Mouse (Mus musculus) lung, embryonic 14.5 days (tissue): ENCODE measurements around the gene Fastkd3. TPM values are rescaled to one million over a fixed set of nuclear protein-coding genes. Genes with fewer than 3 reads are reported as not detected.

Source experiments
- ATAC-seq: fragments of 200-750 bp; cut with Nextera tagmentation; 2 replicates; pipeline ENCODE4 v1.8.0; 2017; ENCODE audit warnings: mild to moderate bottlenecking, moderate TSS enrichment, moderate library complexity; ENCODE audit not compliant: insufficient read depth
- DNase-seq: peaks from one replicate; pipeline ENCODE4 v3.0.0-alpha.2; 2015
- H3K27ac ChIP-seq: fragments of 300-500 bp; sonication (generic); 2 replicates; pipeline ENCODE4 v1.5.1; 2014; ENCODE audit warnings: low read depth, mild to moderate bottlenecking, moderate library complexity
- H3K27me3 ChIP-seq: fragments of 300-500 bp; sonication (generic); 2 replicates; pipeline ENCODE4 v1.6.1; 2014; ENCODE audit warnings: low read length, control low read depth; ENCODE audit not compliant: insufficient read depth
- H3K36me3 ChIP-seq: fragments of 300-500 bp; sonication (generic); 2 replicates; pipeline ENCODE4 v1.6.1; 2014; ENCODE audit warnings: control low read depth; ENCODE audit not compliant: insufficient read depth
- H3K4me1 ChIP-seq: fragments of 300-500 bp; sonication (generic); 2 replicates; pipeline ENCODE4 v1.6.1; 2014; ENCODE audit warnings: antibody characterized with exemption, control low read depth; ENCODE audit not compliant: insufficient read depth
- H3K4me2 ChIP-seq: fragments of 300-500 bp; sonication (generic); 2 replicates; pipeline ENCODE4 v1.6.1; 2014; ENCODE audit warnings: mild to moderate bottlenecking
- H3K4me3 ChIP-seq: fragments of 300-500 bp; sonication (generic); 2 replicates; pipeline ENCODE4 v1.5.1; 2014; ENCODE audit warnings: low read depth, low read length
- H3K9ac ChIP-seq: fragments of 300-500 bp; sonication (generic); 2 replicates; pipeline ENCODE4 v1.6.1; 2014
- H3K9me3 ChIP-seq: fragments of 300-500 bp; sonication (generic); 2 replicates; pipeline ENCODE4 v1.6.1; 2016; ENCODE audit warnings: low read depth, low read length, control low read depth
- CTCF ChIP-seq: IDR thresholded peaks from 2 replicates; pipeline ENCODE4 v1.5.1; 2016; ENCODE audit warnings: antibody characterized with exemption, low read depth
- WGBS: fragments of 180-500 bp; shearing (Covaris S2); extraction: QIAGEN DNeasy Blood & Tissue Kit; methylation state at CpG from one replicate; pipeline ENCODE4 v1.1.7; 2014; 5-methylcytosine and 5-hydroxymethylcytosine counted together
- polyA plus RNA-seq: library from polyadenylated mRNA; unstranded; fragments of >200 nt; fragmentation: Nextera tagmentation; extraction: Ambion mirVana; gene quantifications from 2 replicates; pipeline ENCODE4 v1.2.1, GENCODE M21; 2014

Gene Fastkd3
- polyA plus RNA-seq, 1 experiment from 2014 or later, result 39.1 TPM

DNA sequence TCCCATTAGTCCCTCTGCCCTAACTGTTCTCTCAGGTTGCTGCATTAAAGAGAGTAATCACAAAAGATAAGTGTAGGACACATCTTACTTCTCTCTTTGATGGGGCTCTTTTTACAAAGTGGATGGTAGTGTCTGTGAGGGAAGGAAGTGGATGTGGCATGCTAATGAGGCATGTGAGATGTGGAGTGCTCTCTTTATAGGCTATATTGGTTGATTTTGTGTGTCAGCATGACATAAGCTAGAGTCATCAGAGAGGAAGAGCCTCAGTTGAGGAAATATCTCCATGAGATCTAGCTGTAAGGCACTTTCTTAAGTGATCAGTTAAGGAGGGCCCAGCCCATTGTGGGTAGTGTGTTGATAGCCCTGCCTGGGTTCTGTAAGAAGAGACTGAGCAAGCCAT lies 6.3 kb downstream of the Fastkd3 start:
- H3K36me3 ChIP-seq, result peaks cover 98% of the 10 kb centered on the region
- DNase-seq (no peak), ATAC-seq (no peak)
- no peak overlapping the region for H3K27ac ChIP-seq
- no peak overlapping the region for H3K4me3 ChIP-seq
- no peaks in the 10 kb centered on the region for H3K4me1 ChIP-seq
- no peaks in the 10 kb centered on the region for H3K9me3 ChIP-seq
- no peak for TF ChIP-seq CTCF
- no peaks in the 10 kb centered on the region for H3K27me3 ChIP-seq
- H3K9ac ChIP-seq, result no peak overlapping the region
- no peak overlapping the region for H3K4me2 ChIP-seq

DNA sequence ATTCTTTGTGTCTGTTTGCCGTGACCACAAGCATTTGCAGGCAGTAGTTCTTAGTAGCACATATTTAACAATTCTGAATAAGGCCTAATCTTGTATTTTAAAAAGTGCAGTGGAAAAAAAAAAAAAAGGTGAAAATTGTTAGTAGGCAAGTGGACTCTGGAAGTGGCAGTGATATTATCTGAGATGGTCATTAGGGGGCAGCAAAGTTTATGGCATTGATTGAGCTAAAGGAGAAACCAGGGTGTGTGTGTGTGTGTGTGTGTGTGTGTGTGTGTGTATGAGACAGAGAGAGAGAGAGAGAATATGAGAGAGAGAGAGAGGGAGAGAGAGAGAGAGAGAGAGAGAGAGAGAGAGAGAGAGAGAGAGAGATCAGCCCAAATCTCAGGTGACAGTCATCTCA lies 11.8 kb downstream of the Fastkd3 start:
- H3K9me3 ChIP-seq, result no peaks in the 10 kb centered on the region
- no peaks in the 10 kb centered on the region for H3K4me1 ChIP-seq
- TF ChIP-seq CTCF, result peak; percentile 47
- H3K9ac ChIP-seq, result no peak overlapping the region
- peaks cover 46% of the 10 kb centered on the region for H3K36me3 ChIP-seq
- H3K27ac ChIP-seq, result no peak overlapping the region
- WGBS, result 63% methylated on average over 1 of the region's 1 CpGs
- ATAC-seq (no peak), DNase-seq (peak; percentile 50)
- H3K4me3 ChIP-seq, result no peak overlapping the region
- H3K4me2 ChIP-seq, result no peak overlapping the region
- no peaks in the 10 kb centered on the region for H3K27me3 ChIP-seq

DNA sequence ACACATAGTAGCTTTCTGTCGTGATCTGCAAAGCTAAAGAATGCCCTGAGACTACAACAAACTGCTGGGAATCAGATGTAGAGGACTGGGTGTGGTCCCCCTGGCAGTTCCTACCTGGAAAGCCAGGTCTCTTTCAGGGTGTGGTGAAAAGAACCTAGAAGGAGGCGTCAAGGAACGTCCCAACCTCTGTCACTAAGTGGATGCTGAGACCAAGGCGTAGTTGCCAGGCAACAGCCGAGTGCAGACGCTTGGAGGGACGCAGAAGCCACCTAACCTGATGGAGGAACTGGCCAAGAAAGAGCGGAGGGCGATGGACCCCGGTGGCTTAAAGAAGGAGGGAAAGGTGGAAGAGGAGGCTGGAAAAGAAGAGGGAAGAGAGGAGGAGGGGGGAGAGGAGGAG lies 15.2 kb downstream of the Fastkd3 start, which contains the start of gene 1700001L19Rik:
1700001L19Rik (plus strand) TSS at position 223 of the 400 bp plus-strand sequence.
- Histone ChIP-seq H3K4me3 (no peak within 1 kb of the TSS; the same call in 1 of the 2 replicates), H3K27ac (no peak within 1 kb of the TSS), H3K9me3 (no peaks in the 10 kb centered on the region), H3K9ac (no peak within 1 kb of the TSS), H3K36me3 (peaks cover 12% of the 10 kb centered on the region), H3K4me2 (peak within 1 kb of the TSS; percentile 31), H3K4me1 (no peaks in the 10 kb centered on the region), H3K27me3 (no peaks in the 10 kb centered on the region)
- no peak for TF ChIP-seq CTCF
- 12% methylated on average over 10 of the region's 10 CpGs for WGBS
- no peak for ATAC-seq
- DNase-seq, result no peak

DNA sequence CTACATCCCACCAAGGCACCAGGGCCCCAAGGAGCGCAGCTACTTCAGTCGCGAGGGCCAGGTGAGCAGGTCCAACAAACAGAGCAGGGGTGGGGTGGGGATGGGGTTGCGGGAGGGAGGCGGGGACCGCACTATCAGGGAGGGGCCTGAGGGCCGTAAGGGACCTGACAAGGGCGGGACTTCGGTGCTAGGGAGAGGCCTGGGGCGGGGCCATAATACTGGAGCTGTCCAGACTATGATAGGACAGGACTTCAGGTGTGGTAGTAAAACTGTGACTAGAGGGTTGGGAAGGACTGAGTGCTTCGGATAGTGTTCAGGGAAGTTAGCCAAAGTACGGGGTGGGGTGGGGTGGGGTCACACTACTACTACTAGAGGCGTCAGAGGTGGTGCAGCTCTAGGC lies 15.6 kb downstream of the Fastkd3 start:
- Histone ChIP-seq H3K36me3 (peaks cover 7% of the 10 kb centered on the region), H3K4me1 (no peaks in the 10 kb centered on the region), H3K9ac (no peak overlapping the region), H3K9me3 (no peaks in the 10 kb centered on the region), H3K27me3 (no peaks in the 10 kb centered on the region), H3K4me2 (peak overlapping the region; percentile 31), H3K27ac (no peak overlapping the region), H3K4me3 (no peak overlapping the region; the same call in 1 of the 2 replicates)
- DNase-seq (no peak), ATAC-seq (peak; percentile 38)
- TF ChIP-seq CTCF, result no peak
- WGBS, result 8% methylated on average over 13 of the region's 13 CpGs

DNA sequence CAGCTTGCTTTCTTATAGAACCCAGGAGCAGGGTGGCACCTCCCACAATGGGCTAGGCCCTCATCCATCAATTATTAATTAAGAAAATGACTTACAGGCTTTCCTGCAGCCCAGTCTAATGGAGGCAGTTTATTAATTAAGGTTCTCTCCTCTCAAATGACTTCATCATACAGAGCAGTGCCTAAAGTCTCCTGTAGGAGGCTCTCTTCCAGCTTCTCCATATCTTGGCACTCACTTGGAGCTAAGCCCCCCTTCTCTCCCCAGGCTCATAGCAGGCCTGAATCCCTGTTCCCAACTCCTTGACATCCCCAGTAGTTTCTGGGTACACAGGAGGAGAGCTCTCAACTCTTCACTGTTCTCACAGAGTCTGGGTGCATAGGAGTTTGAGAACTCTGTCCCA lies 16.9 kb downstream of the Fastkd3 start:
- DNase-seq (no peak), ATAC-seq (no peak)
- no peak overlapping the region for H3K9ac ChIP-seq
- no peaks in the 10 kb centered on the region for H3K27me3 ChIP-seq
- no peaks in the 10 kb centered on the region for H3K9me3 ChIP-seq
- H3K4me2 ChIP-seq, result no peak overlapping the region
- H3K4me1 ChIP-seq, result no peaks in the 10 kb centered on the region
- TF ChIP-seq CTCF, result no peak
- no peak overlapping the region for H3K4me3 ChIP-seq
- H3K27ac ChIP-seq, result no peak overlapping the region
- no peaks in the 10 kb centered on the region for H3K36me3 ChIP-seq

DNA sequence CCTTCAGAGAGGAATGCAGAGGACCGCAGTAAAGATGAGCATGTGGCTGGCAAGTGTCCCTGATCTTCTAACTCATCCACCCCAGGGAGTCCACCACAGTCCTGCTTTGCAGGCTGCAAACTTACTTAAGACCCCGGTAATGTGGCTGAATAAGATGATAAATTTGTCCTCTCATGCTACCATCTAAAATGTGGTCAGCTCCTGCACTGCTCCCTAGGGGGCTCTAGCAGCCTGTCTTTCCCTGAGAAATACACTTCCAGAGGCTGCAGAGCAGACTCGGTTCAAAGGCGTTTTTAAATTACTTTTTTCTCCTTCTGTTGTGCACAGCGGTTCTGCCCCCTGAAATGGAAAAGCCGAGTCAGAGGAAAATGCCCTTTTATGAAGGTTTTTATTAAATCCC lies 19.1 kb downstream of the Fastkd3 start:
- Histone ChIP-seq H3K27ac (no peak overlapping the region), H3K9me3 (no peaks in the 10 kb centered on the region), H3K4me3 (no peak overlapping the region), H3K4me2 (no peak overlapping the region), H3K9ac (no peak overlapping the region), H3K27me3 (no peaks in the 10 kb centered on the region), H3K36me3 (no peaks in the 10 kb centered on the region), H3K4me1 (no peaks in the 10 kb centered on the region)
- TF ChIP-seq CTCF, result peak; percentile 72
- ATAC-seq (peak; percentile 56; the same call in 1 of the 2 replicates), DNase-seq (peak; percentile 80)
- WGBS, result 9% methylated on average over 6 of the region's 6 CpGs

DNA sequence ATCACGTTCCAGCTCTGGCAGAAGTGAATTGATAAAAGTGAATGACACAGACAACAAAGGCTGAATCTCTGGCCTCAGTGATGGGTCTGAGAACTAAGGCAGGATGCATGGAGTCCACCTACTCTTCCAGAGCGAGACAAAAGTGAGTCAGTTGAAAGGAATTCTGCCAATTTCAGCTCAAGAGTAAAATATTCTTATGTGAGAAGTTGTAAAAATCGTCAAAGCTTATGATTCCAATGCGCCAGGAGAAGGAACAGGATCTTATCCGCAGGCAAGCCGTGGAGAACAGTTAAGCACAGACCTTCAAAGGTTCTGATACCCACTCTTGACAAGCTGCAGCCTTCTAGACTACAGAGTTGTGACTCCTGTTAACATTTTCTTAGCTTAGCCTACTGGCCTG lies 21.1 kb downstream of the Fastkd3 start:
- WGBS, result 77% methylated on average over 6 of the region's 6 CpGs
- DNase-seq, result no peak
- no peaks in the 10 kb centered on the region for H3K9me3 ChIP-seq

DNA sequence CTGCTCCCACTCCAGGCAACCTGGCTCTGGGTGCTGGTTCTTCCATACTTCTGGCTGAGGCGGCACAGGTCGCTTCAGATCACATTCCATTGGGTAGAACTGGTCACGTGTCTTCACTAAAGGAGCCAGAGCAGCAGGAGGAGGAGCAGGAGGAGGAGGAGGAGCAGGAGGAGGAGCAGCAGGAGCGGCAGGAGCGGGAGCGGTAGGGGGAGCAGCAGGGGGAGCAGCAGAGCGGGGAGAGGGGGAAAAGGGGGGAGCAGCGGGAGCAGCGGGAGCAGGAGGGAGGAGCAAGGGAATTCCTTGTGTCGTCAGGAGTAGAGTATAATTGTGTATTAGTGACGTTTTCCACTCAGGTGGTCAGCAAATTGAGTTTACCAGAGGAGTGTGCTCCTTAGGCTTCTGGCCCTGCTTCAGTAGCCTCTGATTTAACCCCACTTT lies 23.7 kb downstream of the Fastkd3 start:
- Histone ChIP-seq H3K36me3 (no peaks in the 10 kb centered on the region), H3K4me3 (peak overlapping the region; percentile 21; the same call in 1 of the 2 replicates), H3K9ac (no peak overlapping the region), H3K9me3 (no peaks in the 10 kb centered on the region), H3K4me1 (peaks cover 5% of the 10 kb centered on the region; the same call in 1 of the 2 replicates), H3K27me3 (no peaks in the 10 kb centered on the region), H3K27ac (no peak overlapping the region), H3K4me2 (peak overlapping the region; percentile 54)
- TF ChIP-seq CTCF, result 0 out of 2 replicates have a peak, but pooled peaks have one; percentile 6
- under 1% methylated on average over 11 of the region's 11 CpGs for WGBS
- DNase-seq (peak; percentile 67), ATAC-seq (peak; percentile 81)

More for the DNA sequence above, 21.1 kb downstream of the Fastkd3 start:
- Histone ChIP-seq H3K36me3 (no peaks in the 10 kb centered on the region), H3K27me3 (no peaks in the 10 kb centered on the region), H3K9ac (no peak overlapping the region), H3K4me3 (no peak overlapping the region), H3K4me2 (no peak overlapping the region), H3K27ac (no peak overlapping the region), H3K4me1 (peaks cover 2% of the 10 kb centered on the region; the same call in 1 of the 2 replicates)
- ATAC-seq, result no peak
- TF ChIP-seq CTCF, result no peak
